Mouse (Mus musculus) heart, adult 18-20 months (tissue): ENCODE measurements around the gene Crygf. TPM values are rescaled to one million over a fixed set of nuclear protein-coding genes. Genes with fewer than 3 reads are reported as not detected.
"Not testable (repeated sequence)": the region's sequence is repeated elsewhere in the genome, so short reads cannot be mapped to it uniquely, and the experiment has no call there.

Source experiments
- DNase-seq, 2 experiments: peaks; one replicate each; pipeline ENCODE4 v3.0.0; 2021 to 2022; ENCODE audit warnings: mixed read lengths in 1 of 2
- long read RNA-seq, 2 experiments: library from polyadenylated mRNA; stranded (forward); transcript quantifications; one replicate each; pipeline ENCODE4 v2.0.0; 2021
- total RNA-seq, 2 experiments: library from RNA; stranded (reverse); gene quantifications; 2 replicates each; pipeline ENCODE4 v1.2.3; 2021

The Crygf gene
- not detected for total RNA-seq
- long read RNA-seq, experiment 1: 0 reads
- long read RNA-seq, experiment 2: 0 reads

GRCm38 (mm10) chr1:65926294-65926693 lies at the start of gene Crygf:
Gene Crygf (plus strand): TSS chr1:65926520.
- no peak for DNase-seq

GRCm38 (mm10) chr1:65925361-65926210 lies 734 bp upstream of the Crygf start:
- no peak for DNase-seq

GRCm38 (mm10) chr1:65926696-65927095 lies 376 bp downstream of the Crygf start:
- DNase-seq: not testable (repeated sequence)

- no peak for DNase-seq
Measured at GRCm38 (mm10) chr1:65930055-65930454, 3.7 kb downstream of the Crygf start.

GRCm38 (mm10) chr1:65932091-65932812 lies 5.9 kb downstream of the Crygf start:
- no peak for DNase-seq

Other genes with a start within 250 kb of the Crygf start
- gene Map2, start 248.8 kb downstream of the Crygf start, total RNA-seq: 1 to 10 TPM; 2.3 to 3.9 TPM